Mouse (Mus musculus) embryonic facial prominence, embryonic 14.5 days (tissue): ENCODE results near the gene Sult2b1. TPM values are rescaled to one million over a fixed set of nuclear protein-coding genes. Genes with fewer than 3 reads are reported as not detected.

Source experiments
- polyA plus RNA-seq: library from polyadenylated mRNA; unstranded; fragments of >200 nt; fragmentation: Nextera tagmentation; extraction: Ambion mirVana; gene quantifications from 2 replicates; pipeline ENCODE4 v1.2.1, GENCODE M21; 2014

Sult2b1 gene
- polyA plus RNA-seq, 1 experiment from 2014 or later, result 16.3 TPM

Other genes starting within 250 kb of the Sult2b1 start
- gene Hsd17b14, start 229.8 kb downstream of the Sult2b1 start, polyA plus RNA-seq, result 0.77 and 1.0 TPM in 2 replicates
- 50.1 and 51.0 TPM in 2 replicates for gene Bcat2, start 214.5 kb downstream of the Sult2b1 start, polyA plus RNA-seq
- 0.45 and 1.0 TPM in 2 replicates for gene Fgf21, start 169.2 kb downstream of the Sult2b1 start, polyA plus RNA-seq
- 1.3 and 2.1 TPM in 2 replicates for gene Fut1, start 167.4 kb downstream of the Sult2b1 start, polyA plus RNA-seq
- gene Izumo1, start 162.9 kb downstream of the Sult2b1 start, polyA plus RNA-seq, result 0.19 and 0.30 TPM in 2 replicates
- gene Rasip1, start 157.2 kb downstream of the Sult2b1 start, polyA plus RNA-seq, result 10.4 and 11.1 TPM in 2 replicates
- 23.3 and 28.8 TPM in 2 replicates for gene Mamstr, start 144.7 kb downstream of the Sult2b1 start, polyA plus RNA-seq
- gene Fut2, start 118.3 kb downstream of the Sult2b1 start, polyA plus RNA-seq, result 1.9 and 2.2 TPM in 2 replicates
- 3.4 and 3.7 TPM in 2 replicates for gene Ntn5, start 100.6 kb downstream of the Sult2b1 start, polyA plus RNA-seq
- 2.1 and 2.5 TPM in 2 replicates for gene Sec1, start 90.3 kb downstream of the Sult2b1 start, polyA plus RNA-seq
- 7.9 and 8.9 TPM in 2 replicates for gene Car11, start 84.8 kb downstream of the Sult2b1 start, polyA plus RNA-seq
- 3.4 and 4.7 TPM in 2 replicates for gene Dbp, start 79.6 kb downstream of the Sult2b1 start, polyA plus RNA-seq
- gene Rpl18, start 69.2 kb downstream of the Sult2b1 start, polyA plus RNA-seq, result 1,174 and 1,204 TPM in 2 replicates
- gene Sphk2, start 66.7 kb downstream of the Sult2b1 start, polyA plus RNA-seq, result 24.0 and 25.6 TPM in 2 replicates
- gene Fam83e, start 63.5 kb downstream of the Sult2b1 start, polyA plus RNA-seq, result 0.36 and 0.39 TPM in 2 replicates
- not detected in 2 replicates for gene Spaca4, start 58.9 kb downstream of the Sult2b1 start, polyA plus RNA-seq
- gene Lmtk3, start 931 bp downstream of the Sult2b1 start, polyA plus RNA-seq, result 0.67 and 1.5 TPM in 2 replicates
- gene Cyth2, start 29.9 kb upstream of the Sult2b1 start, polyA plus RNA-seq, result 96.4 and 106 TPM in 2 replicates
- gene Kcnj14, start 40.1 kb upstream of the Sult2b1 start, polyA plus RNA-seq, result 1.4 and 2.2 TPM in 2 replicates
- 53.9 and 60.5 TPM in 2 replicates for gene Grwd1, start 46.3 kb upstream of the Sult2b1 start, polyA plus RNA-seq
- 147 and 155 TPM in 2 replicates for gene Kdelr1, start 88.1 kb upstream of the Sult2b1 start, polyA plus RNA-seq
- 0.63 and 1.0 TPM in 2 replicates for gene Grin2d, start 93.7 kb upstream of the Sult2b1 start, polyA plus RNA-seq
- 0.68 and 0.87 TPM in 2 replicates for gene Syngr4, start 112.0 kb upstream of the Sult2b1 start, polyA plus RNA-seq
- 3.9 and 5.8 TPM in 2 replicates for gene Tmem143, start 112.3 kb upstream of the Sult2b1 start, polyA plus RNA-seq
- gene Emp3, start 136.7 kb upstream of the Sult2b1 start, polyA plus RNA-seq, result 298 and 316 TPM in 2 replicates
- 3.7 and 5.0 TPM in 2 replicates for gene Ccdc114, start 139.4 kb upstream of the Sult2b1 start, polyA plus RNA-seq
- gene Abcc6, start 245.6 kb upstream of the Sult2b1 start, polyA plus RNA-seq, result 0.39 and 0.64 TPM in 2 replicates
- gene Nomo1, start 249.0 kb upstream of the Sult2b1 start, polyA plus RNA-seq, result 25.7 and 27.8 TPM in 2 replicates